Mouse (Mus musculus) adipocyte (in vitro differentiated cells): ENCODE measurements around the gene Muc3.
"Not testable (repeated sequence)": the region's sequence is repeated elsewhere in the genome, so short reads cannot be mapped to it uniquely, and the experiment has no call there.

Source experiments
- DNase-seq: peaks from one replicate; pipeline ENCODE4 v3.0.0-alpha.2; 2016; ENCODE audit warnings: low spot score

The Muc3 gene

GRCm38 (mm10) chr5:137122686-137123193 is 26.4 kb downstream of the Muc3 start:
- peak; percentile 81 for DNase-seq

GRCm38 (mm10) chr5:137121280-137121679 is 27.8 kb downstream of the Muc3 start:
- no peak for DNase-seq

GRCm38 (mm10) chr5:137118878-137119277 is 30.2 kb downstream of the Muc3 start:
- DNase-seq, result no peak

GRCm38 (mm10) chr5:137117994-137118393 is 31.1 kb downstream of the Muc3 start:
- not testable (repeated sequence) for DNase-seq

- no peak for DNase-seq
These were observed 32.1 kb downstream of the Muc3 start for GRCm38 (mm10) chr5:137116987-137117386.

GRCm38 (mm10) chr5:137115866-137116847 is 33.0 kb downstream of the Muc3 start, which contains the start of gene Trim56:
Gene Trim56, minus strand, starts transcription at chr5:137116209.
- DNase-seq, result peak; percentile 84

- DNase-seq, result no peak
These were observed 34.1 kb downstream of the Muc3 start for GRCm38 (mm10) chr5:137114891-137115561.

- no peak for DNase-seq
These were observed 37.3 kb downstream of the Muc3 start for GRCm38 (mm10) chr5:137111542-137112408.

- no peak for DNase-seq
These were observed 38.3 kb downstream of the Muc3 start for GRCm38 (mm10) chr5:137110863-137111262.

- no peak for DNase-seq
These were observed 39.1 kb downstream of the Muc3 start for GRCm38 (mm10) chr5:137109941-137110593.

GRCm38 (mm10) chr5:137108111-137108510 is 41.0 kb downstream of the Muc3 start:
- DNase-seq, result no peak

GRCm38 (mm10) chr5:137107670-137108069 is 41.5 kb downstream of the Muc3 start:
- no peak for DNase-seq

GRCm38 (mm10) chr5:137107024-137107423 is 42.1 kb downstream of the Muc3 start:
- peak; percentile 97 for DNase-seq

GRCm38 (mm10) chr5:137106434-137106833 is 42.7 kb downstream of the Muc3 start:
- peak; percentile 86 for DNase-seq

GRCm38 (mm10) chr5:137103969-137104368 is 45.2 kb downstream of the Muc3 start:
- no peak for DNase-seq

GRCm38 (mm10) chr5:137102575-137103522 is 46.3 kb downstream of the Muc3 start:
- DNase-seq, result peak; percentile 56

GRCm38 (mm10) chr5:137102078-137102477 is 47.0 kb downstream of the Muc3 start:
- DNase-seq, result no peak

- no peak for DNase-seq
These were observed 48.5 kb downstream of the Muc3 start for GRCm38 (mm10) chr5:137100660-137101059.

GRCm38 (mm10) chr5:137098418-137098817 is 50.7 kb downstream of the Muc3 start:
- DNase-seq, result no peak

GRCm38 (mm10) chr5:137096037-137096436 is 53.1 kb downstream of the Muc3 start:
- no peak for DNase-seq
